In genomic region chr7:118981346-118981745, GRCm38 (mm10) we compare ENCODE assay signal across 9 mouse cellular contexts. TPM values are rescaled to one million over a fixed set of nuclear protein-coding genes. Genes with fewer than 3 reads are reported as not detected.
DNase-seq lines count a peak whose midpoint lies in the region; ATAC-seq and TF ChIP-seq lines count a peak whose summit lies in the region.
"Had no signal": no experiment of that assay in that cellular context is flagged by ENCODE, and none has a peak within 500 bp of the region (broad histone marks: within the 10 kb centered on the region; RNA-seq: fewer than 3 reads in every experiment).

No protein-coding gene starts in this region.

- peak; percentile 73 for DNase-seq in cerebellum, adult 9-11 months
- DNase-seq in cerebellum, postnatal 36 days, result no peak
- no peak for DNase-seq in left cerebral cortex, adult 2 months (ENCODE audit: extremely low spot score in 1 of 2, low spot score in 2 of 2)
- DNase-seq in left cerebral cortex, postnatal 10 days (ENCODE audit: extremely low spot score in 1 of 2, low spot score in 2 of 2), result no peak
- DNase-seq in gastrocnemius, adult 18-20 months (ENCODE audit: low spot score), result peak; percentile 81
- no peak for DNase-seq in lung, postnatal 0 days (ENCODE audit: low spot score)
- no peak for DNase-seq in ovary, postnatal 10 days (ENCODE audit: low spot score)
- DNase-seq in spleen, postnatal 36 days (ENCODE audit: low spot score in 2 of 2), result no peak

- intact Hi-C loops in left cerebral cortex, adult 2 months (cut with DNase I), result no loop called here
- intact Hi-C loops in left cerebral cortex, postnatal 10 days (cut with DNase I), result no loop called here

- H3K4me1 ChIP-seq in lung, postnatal 0 days (ENCODE audit: insufficient read depth, low read depth, low read length), result no peaks in the 10 kb centered on the region

- H3K9ac ChIP-seq in lung, postnatal 0 days (replicated peaks; ENCODE audit: low read depth), result no peak overlapping the region

- TF ChIP-seq EP300 in lung, postnatal 0 days (IDR thresholded peaks at IDR 0.05), result no peak

- H3K4me3 ChIP-seq in left cerebral cortex, adult 2 months, result no peak overlapping the region
- H3K4me3 ChIP-seq in lung, postnatal 0 days (ENCODE audit: low read depth, low read length), result no peak overlapping the region
- H3K4me3 ChIP-seq: megakaryocyte, embryonic 14.5 days had no signal

- no peaks in the 10 kb centered on the region for H3K27me3 ChIP-seq in lung, postnatal 0 days (replicated peaks; ENCODE audit: insufficient read depth, low read length)

- peak overlapping the region; percentile 63 for H3K27ac ChIP-seq in left cerebral cortex, adult 2 months
- no peak overlapping the region for H3K27ac ChIP-seq in lung, postnatal 0 days (ENCODE audit: low read length)

- H3K4me2 ChIP-seq in lung, postnatal 0 days (replicated peaks; ENCODE audit: low read depth, low read length), result no peak overlapping the region

- H3K9me3 ChIP-seq in lung, postnatal 0 days (ENCODE audit: low read length), result no peaks in the 10 kb centered on the region
- H3K9me3 ChIP-seq: megakaryocyte, embryonic 14.5 days had no signal

- 58% methylated on average over 4 of the region's 4 CpGs for WGBS in lung, postnatal 0 days

- H3K36me3 ChIP-seq in lung, postnatal 0 days (ENCODE audit: insufficient read depth, low read length), result no peaks in the 10 kb centered on the region

- 0 out of 2 replicates have a peak, but pooled peaks have one; percentile 9 for ATAC-seq in lung, postnatal 0 days

- TF ChIP-seq CTCF in left cerebral cortex, adult 2 months (IDR thresholded peaks at IDR 0.05), result no peak
- no peak for TF ChIP-seq CTCF in lung, postnatal 0 days (IDR thresholded peaks at IDR 0.05)

RNA-seq across cellular contexts. Expression of gene Gprc5b, which starts 13.7 kb away (rescaled TPM):
- total RNA-seq in left cerebral cortex, adult 2 months (2021), result 10 to 100 TPM; 94.4 to 98.9 TPM
- total RNA-seq in left cerebral cortex, postnatal 10 days (2021), result 10 to 100 TPM; 36.8 to 39.8 TPM
- total RNA-seq in gastrocnemius, adult 18-20 months (2021), result 10 to 100 TPM; 12.4 to 21.7 TPM
- polyA plus RNA-seq in lung, postnatal 0 days (2015; fragmentation: Nextera tagmentation; extraction: Ambion mirVana), result 2.1 and 2.7 TPM in 2 replicates

Comparison
In these comparisons a context has a peak if more than half of its experiments do, and no peak if none do; other contexts are left out.
1. DNase-seq: peak in cerebellum, adult 9-11 months (single experiment) and gastrocnemius, adult 18-20 months (single experiment); none in cerebellum, postnatal 36 days (0 of 2), left cerebral cortex, adult 2 months (0 of 2), left cerebral cortex, postnatal 10 days (0 of 2), lung, postnatal 0 days (single experiment), ovary, postnatal 10 days (single experiment) and spleen, postnatal 36 days (0 of 2).